17 mouse cellular contexts compared by ENCODE assay signal in genomic region chr5:13256321-13256720, GRCm38 (mm10).
DNase-seq lines count a peak whose midpoint lies in the region.
"Had no signal": no experiment of that assay in that cellular context is flagged by ENCODE, and none has a peak within 500 bp of the region (broad histone marks: within the 10 kb centered on the region; RNA-seq: fewer than 3 reads in every experiment).

No protein-coding gene starts in this region.

- DNase-seq in 3134 (ENCODE audit: extremely low read depth, insufficient read length, low spot score) (peak; percentile 9), 3T3-L1 (ENCODE audit: low read depth, low spot score) (peak; percentile 50), adipocyte (ENCODE audit: low spot score) (peak; percentile 50)
- DNase-seq in heart, adult 9 months (ENCODE audit: low spot score in 2 of 2) = no peak
- DNase-seq in kidney, postnatal 36 days = no peak
- no peak for DNase-seq in retina, postnatal 1 day
- DNase-seq: adrenal gland, adult 2 months; adrenal gland, postnatal 10 days; adrenal gland, postnatal 25 days; cerebellum, adult 11 months; cerebellum, adult 18-20 months; cerebellum, adult 8-10 months; cerebellum, adult 9-11 months; cerebellum, postnatal 14 days; cerebellum, postnatal 36 days; embryo, embryonic 11 days; forebrain, postnatal 0 days had no signal

Comparison
In these comparisons a context has a peak if more than half of its experiments do, and no peak if none do; other contexts are left out.
1. DNase-seq: peak in 3134 (single experiment), 3T3-L1 (single experiment) and adipocyte (single experiment); none in heart, adult 9 months (0 of 2), kidney, postnatal 36 days (0 of 2) and retina, postnatal 1 day (single experiment).